Comparison of ENCODE assay signal across 8 mouse cellular contexts in genomic region chr10:127314950-127315349, GRCm38 (mm10). TPM values are rescaled to one million over a fixed set of nuclear protein-coding genes. Genes with fewer than 3 reads are reported as not detected.
"Had no signal": no experiment of that assay in that cellular context is flagged by ENCODE, and none has a peak within 500 bp of the region (broad histone marks: within the 10 kb centered on the region; RNA-seq: fewer than 3 reads in every experiment).

No protein-coding gene starts in this region.

RNA-seq across cellular contexts. Expression of gene Gli1, which starts 26.8 kb away (rescaled TPM):
- polyA plus RNA-seq: macrophage had no signal

RNA-seq across cellular contexts. Expression of gene Inhbe, which starts 39.3 kb away (rescaled TPM):
- polyA plus RNA-seq: lung, embryonic 16.5 days; macrophage; midbrain, embryonic 11.5 days; midbrain, embryonic 13.5 days; midbrain, postnatal 0 days; neural tube, embryonic 12.5 days; spleen, adult 2 months; thymus, postnatal 0 days had no signal
